Mouse (Mus musculus): ENCODE measurements at regions not wholly inside any gene's neighbourhood (a gene's known extent, or its start where the extent isn't known, plus 50 kb on each side); places are given as distances from the start of the nearest gene placed in this dataset.
A peak's percentile ranks its signal among the peaks of the same experiment; 100 is the strongest.

DNA sequence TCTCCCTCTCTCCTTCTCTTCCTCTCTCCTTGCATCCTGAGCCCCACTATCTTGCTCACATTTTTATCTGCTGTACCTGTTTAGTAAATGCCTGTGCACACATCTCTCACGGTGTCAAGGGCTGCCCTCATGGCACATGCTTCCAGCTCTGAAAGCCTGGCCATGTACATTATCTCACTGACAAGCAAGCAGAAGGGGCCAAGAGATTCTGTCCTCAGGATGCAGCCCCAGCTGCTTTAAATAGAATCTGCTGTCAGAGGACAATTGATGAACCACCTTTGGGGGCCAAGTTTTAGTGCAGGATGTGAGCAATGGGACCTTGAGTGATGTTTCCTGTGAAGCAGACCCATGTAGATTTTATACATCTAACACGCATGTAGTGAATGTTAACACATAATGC lies 145.9 kb downstream of the BC067074 start:
- ATAC-seq (ENCODE audit: low read depth), result no peak
- no peak overlapping the region for H3K4me3 ChIP-seq (ENCODE audit: low read depth, low read length)
- H3K4me2 ChIP-seq (ENCODE audit: low read depth, low read length), result no peak overlapping the region
- H3K4me1 ChIP-seq (ENCODE audit: control insufficient read depth, low read depth, low read length), result no peaks in the 10 kb centered on the region
- no peak overlapping the region for H3K27ac ChIP-seq (ENCODE audit: low read length)
- no peak overlapping the region for H3K9ac ChIP-seq (ENCODE audit: low read depth, low read length)
- H3K36me3 ChIP-seq (ENCODE audit: control insufficient read depth, insufficient read depth), result no peaks in the 10 kb centered on the region
- no peaks in the 10 kb centered on the region for H3K27me3 ChIP-seq (ENCODE audit: control insufficient read depth, insufficient read depth, low read depth, low read length)
- H3K9me3 ChIP-seq (replicated peaks; ENCODE audit: control insufficient read depth, low read length), result no peaks in the 10 kb centered on the region
- 10% methylated on average over 2 of the region's 2 CpGs for WGBS (ENCODE audit: insufficient replicate concordance)

DNA sequence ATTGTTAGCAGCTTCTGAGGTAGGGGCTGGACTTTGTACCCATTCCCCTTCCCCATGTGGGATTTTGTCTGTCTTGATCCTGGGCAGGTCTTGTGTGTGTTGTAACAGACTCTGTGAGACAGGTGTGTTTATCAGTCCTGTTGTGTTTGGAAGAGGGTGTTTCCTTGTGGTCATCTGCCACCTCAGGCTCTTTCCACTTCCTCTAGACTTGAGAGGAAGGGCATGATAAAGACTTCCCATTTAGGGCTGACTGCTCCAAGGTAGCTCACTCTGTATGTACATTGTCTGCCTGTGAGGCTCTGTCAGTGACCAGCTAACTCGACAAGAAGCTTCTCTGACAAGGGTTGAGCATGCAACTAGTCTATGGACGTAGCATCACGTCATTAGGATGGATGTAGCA lies 143.3 kb downstream of the BC067074 start:
- Histone ChIP-seq H3K4me1 (ENCODE audit: control insufficient read depth, low read depth, low read length) (no peaks in the 10 kb centered on the region), H3K4me2 (ENCODE audit: low read depth, low read length) (no peak overlapping the region), H3K27ac (ENCODE audit: low read length) (no peak overlapping the region), H3K27me3 (ENCODE audit: control insufficient read depth, insufficient read depth, low read depth, low read length) (no peaks in the 10 kb centered on the region), H3K4me3 (ENCODE audit: low read depth, low read length) (no peak overlapping the region), H3K9ac (ENCODE audit: low read depth, low read length) (no peak overlapping the region), H3K36me3 (ENCODE audit: control insufficient read depth, insufficient read depth) (no peaks in the 10 kb centered on the region), H3K9me3 (replicated peaks; ENCODE audit: control insufficient read depth, low read length) (no peaks in the 10 kb centered on the region)
- ATAC-seq (ENCODE audit: low read depth), result no peak
- 51% methylated on average over 3 of the region's 3 CpGs for WGBS (ENCODE audit: insufficient replicate concordance)

DNA sequence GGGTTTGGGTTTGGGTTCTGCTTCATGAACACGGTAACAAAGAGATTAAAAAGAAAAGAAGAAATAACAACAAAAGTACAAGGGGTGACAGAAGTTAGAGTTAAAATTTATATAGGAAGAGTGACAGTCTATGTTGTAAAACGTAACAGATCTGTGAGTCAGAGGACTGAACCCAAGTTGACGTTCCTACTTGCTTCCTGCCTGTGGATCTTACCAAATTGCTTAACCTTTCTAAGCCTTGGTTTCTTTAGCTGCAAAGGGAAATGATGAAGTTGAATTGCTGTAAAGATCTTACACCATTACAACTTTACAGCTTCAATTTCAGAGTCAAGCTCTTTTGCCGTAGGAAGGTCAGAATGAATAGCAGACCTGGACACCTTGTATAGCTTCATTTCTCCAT lies 142.2 kb downstream of the BC067074 start:
- no peak overlapping the region for H3K9ac ChIP-seq (ENCODE audit: low read depth, low read length)
- no peaks in the 10 kb centered on the region for H3K27me3 ChIP-seq (ENCODE audit: control insufficient read depth, insufficient read depth, low read depth, low read length)
- no peaks in the 10 kb centered on the region for H3K4me1 ChIP-seq (ENCODE audit: control insufficient read depth, low read depth, low read length)
- no peaks in the 10 kb centered on the region for H3K36me3 ChIP-seq (ENCODE audit: control insufficient read depth, insufficient read depth)
- H3K9me3 ChIP-seq (replicated peaks; ENCODE audit: control insufficient read depth, low read length), result no peaks in the 10 kb centered on the region
- H3K4me3 ChIP-seq (ENCODE audit: low read depth, low read length), result no peak overlapping the region
- H3K4me2 ChIP-seq (ENCODE audit: low read depth, low read length), result no peak overlapping the region
- ATAC-seq (ENCODE audit: low read depth), result no peak
- H3K27ac ChIP-seq (ENCODE audit: low read length), result no peak overlapping the region
- 42% methylated on average over 4 of the region's 4 CpGs for WGBS (ENCODE audit: insufficient replicate concordance)

DNA sequence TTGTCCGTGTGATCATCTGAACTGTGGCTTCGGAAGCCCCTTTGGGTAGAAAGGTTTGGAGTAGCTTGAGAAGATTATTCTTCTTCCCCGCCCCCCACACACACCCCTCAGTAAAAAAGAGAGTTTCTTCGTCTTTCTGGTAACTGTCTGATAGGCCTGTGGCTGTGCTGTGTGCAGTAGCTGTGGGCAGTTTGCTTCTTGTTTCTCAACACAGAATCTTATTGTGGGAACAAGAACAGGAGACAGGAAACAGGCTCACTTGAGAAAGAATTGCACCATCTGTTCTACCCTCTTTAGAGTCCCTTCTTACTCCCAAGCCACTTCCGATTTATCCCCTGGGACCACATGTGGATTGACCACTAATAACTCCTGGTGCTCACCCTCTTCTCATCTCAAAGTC lies 140.5 kb downstream of the BC067074 start:
- Histone ChIP-seq H3K27ac (ENCODE audit: low read length) (peak overlapping the region; percentile 59; the same call in 1 of the 2 replicates), H3K4me1 (ENCODE audit: control insufficient read depth, low read depth, low read length) (no peaks in the 10 kb centered on the region), H3K9me3 (replicated peaks; ENCODE audit: control insufficient read depth, low read length) (no peaks in the 10 kb centered on the region), H3K36me3 (ENCODE audit: control insufficient read depth, insufficient read depth) (no peaks in the 10 kb centered on the region), H3K4me2 (ENCODE audit: low read depth, low read length) (no peak overlapping the region), H3K9ac (ENCODE audit: low read depth, low read length) (no peak overlapping the region), H3K27me3 (ENCODE audit: control insufficient read depth, insufficient read depth, low read depth, low read length) (no peaks in the 10 kb centered on the region), H3K4me3 (ENCODE audit: low read depth, low read length) (no peak overlapping the region)
- peak; percentile 45; the same call in 1 of the 2 replicates for ATAC-seq (ENCODE audit: low read depth)
- WGBS (ENCODE audit: insufficient replicate concordance), result 16% methylated on average over 5 of the region's 5 CpGs

DNA sequence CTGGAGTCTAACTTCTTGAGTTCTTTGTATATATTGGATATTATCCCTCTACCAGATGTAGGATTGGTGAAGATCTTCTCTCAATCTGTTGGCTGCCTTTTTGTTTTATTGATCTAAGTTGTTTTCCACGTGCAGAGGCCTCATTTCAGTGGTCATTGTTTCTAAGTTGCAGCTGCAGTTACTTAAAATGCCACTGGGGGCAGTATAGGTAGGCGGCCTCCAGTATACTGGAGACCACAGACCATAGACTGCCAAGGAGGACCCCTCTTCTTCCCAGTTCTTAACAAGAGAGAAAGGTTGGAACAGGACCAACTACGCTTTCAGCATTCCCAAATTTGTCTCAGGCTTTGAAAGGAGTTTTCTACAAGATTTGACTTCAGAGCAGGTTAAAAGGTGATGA lies 136.7 kb downstream of the BC067074 start:
- no peak for ATAC-seq (ENCODE audit: low read depth)
- WGBS (ENCODE audit: insufficient replicate concordance), result 30% methylated on average over 3 of the region's 3 CpGs
- Histone ChIP-seq H3K4me2 (ENCODE audit: low read depth, low read length) (no peak overlapping the region), H3K36me3 (ENCODE audit: control insufficient read depth, insufficient read depth) (no peaks in the 10 kb centered on the region), H3K9me3 (replicated peaks; ENCODE audit: control insufficient read depth, low read length) (no peaks in the 10 kb centered on the region), H3K27ac (ENCODE audit: low read length) (no peak overlapping the region), H3K4me3 (ENCODE audit: low read depth, low read length) (no peak overlapping the region), H3K9ac (ENCODE audit: low read depth, low read length) (no peak overlapping the region), H3K27me3 (ENCODE audit: control insufficient read depth, insufficient read depth, low read depth, low read length) (no peaks in the 10 kb centered on the region), H3K4me1 (ENCODE audit: control insufficient read depth, low read depth, low read length) (no peaks in the 10 kb centered on the region)
